ENCODE assay signal across 12 mouse cellular contexts in the genomic region with DNA sequence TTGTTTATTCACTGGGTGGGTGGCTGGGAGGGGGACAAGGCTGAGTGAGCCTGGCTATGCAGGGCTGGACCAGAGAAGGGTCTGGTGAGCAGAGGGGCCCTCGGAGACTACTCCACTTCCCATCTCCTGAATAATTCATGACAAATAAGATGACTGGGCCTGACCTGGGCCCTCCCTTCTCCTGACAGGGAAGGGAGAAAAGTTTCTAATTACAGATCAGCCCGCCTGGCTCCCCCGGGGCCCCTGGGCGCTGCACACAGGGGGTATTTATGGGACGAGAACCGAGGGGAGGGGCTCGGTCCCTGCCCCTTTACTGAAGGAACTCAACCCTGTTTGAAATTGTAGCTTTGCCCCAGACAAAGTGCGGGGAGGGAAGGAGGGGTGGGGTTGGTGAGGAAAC. TPM values are rescaled to one million over a fixed set of nuclear protein-coding genes. Genes with fewer than 3 reads are reported as not detected.
DNase-seq lines count a peak whose midpoint lies in the region; ATAC-seq and TF ChIP-seq lines count a peak whose summit lies in the region.
"Had no signal": no experiment of that assay in that cellular context is flagged by ENCODE, and none has a peak within 500 bp of the region (broad histone marks: within the 10 kb centered on the region; RNA-seq: fewer than 3 reads in every experiment).

No protein-coding gene starts in this region.

- peak overlapping the region; percentile 14 for H3K4me2 ChIP-seq in hindbrain, embryonic 12.5 days (replicated peaks)
- no peak overlapping the region for H3K4me2 ChIP-seq in hindbrain, embryonic 14.5 days (replicated peaks)
- H3K4me2 ChIP-seq: liver, embryonic 12.5 days had no signal

- peaks cover 25% of the 10 kb centered on the region for H3K4me1 ChIP-seq in hindbrain, embryonic 12.5 days
- peaks cover 21% of the 10 kb centered on the region for H3K4me1 ChIP-seq in hindbrain, embryonic 14.5 days (replicated peaks; ENCODE audit: control insufficient read depth, insufficient read depth, low read length)
- H3K4me1 ChIP-seq in embryonic facial prominence, embryonic 10.5 days = peaks cover 62% of the 10 kb centered on the region
- H3K4me1 ChIP-seq: liver, embryonic 12.5 days had no signal

- peak; percentile 57 for ATAC-seq in hindbrain, embryonic 12.5 days (ENCODE audit: low FRiP score)
- ATAC-seq in hindbrain, embryonic 14.5 days (ENCODE audit: low FRiP score) = no peak
- ATAC-seq: inflammation-experienced regulatory T-cells, adult 6 months; liver, embryonic 12.5 days had no signal

- H3K27me3 ChIP-seq in hindbrain, embryonic 12.5 days = no peaks in the 10 kb centered on the region
- H3K27me3 ChIP-seq in hindbrain, embryonic 14.5 days (ENCODE audit: control insufficient read depth, insufficient read depth, low read length) = no peaks in the 10 kb centered on the region
- H3K27me3 ChIP-seq in embryonic facial prominence, embryonic 10.5 days (replicated peaks; ENCODE audit: low read depth, poor library complexity, severe bottlenecking) = peaks cover 24% of the 10 kb centered on the region; the same call in 1 of the 2 replicates

- H3K9ac ChIP-seq in hindbrain, embryonic 12.5 days = no peak overlapping the region
- H3K9ac ChIP-seq in hindbrain, embryonic 14.5 days = no peak overlapping the region
- H3K9ac ChIP-seq: liver, embryonic 12.5 days had no signal

- peak overlapping the region; percentile 68 for H3K27ac ChIP-seq in hindbrain, embryonic 12.5 days
- H3K27ac ChIP-seq in hindbrain, embryonic 14.5 days = no peak overlapping the region
- H3K27ac ChIP-seq in embryonic facial prominence, embryonic 10.5 days (replicated peaks) = peak overlapping the region; percentile 63
- H3K27ac ChIP-seq: liver, embryonic 12.5 days had no signal

- WGBS in hindbrain, embryonic 12.5 days = 2% methylated on average over 8 of the region's 8 CpGs
- under 1% methylated on average over 8 of the region's 8 CpGs for whole genome bisulfite sequencing in hindbrain, embryonic 14.5 days
- WGBS in embryonic facial prominence, embryonic 10.5 days = 5% methylated on average over 8 of the region's 8 CpGs

- no peak overlapping the region for H3K4me3 ChIP-seq in hindbrain, embryonic 12.5 days
- H3K4me3 ChIP-seq in hindbrain, embryonic 14.5 days (replicated peaks; ENCODE audit: low read length) = no peak overlapping the region
- peak overlapping the region; percentile 32 for H3K4me3 ChIP-seq in embryonic facial prominence, embryonic 10.5 days
- H3K4me3 ChIP-seq: liver, embryonic 12.5 days had no signal

- H3K36me3 ChIP-seq in hindbrain, embryonic 12.5 days = no peaks in the 10 kb centered on the region
- no peaks in the 10 kb centered on the region for H3K36me3 ChIP-seq in hindbrain, embryonic 14.5 days (replicated peaks; ENCODE audit: control insufficient read depth, insufficient read depth)
- no peaks in the 10 kb centered on the region for H3K36me3 ChIP-seq in embryonic facial prominence, embryonic 10.5 days (replicated peaks)
- H3K36me3 ChIP-seq: liver, embryonic 12.5 days had no signal

- no peak for TF ChIP-seq CTCF in brain, embryonic 14.5 days (IDR thresholded peaks at IDR 0.05; ENCODE audit: borderline replicate concordance, extremely low read depth, insufficient read depth, insufficient read length)

- no peak for DNase-seq in hindbrain, embryonic 14.5 days (ENCODE audit: low spot score)
- DNase-seq in brain, embryonic 14.5 days (ENCODE audit: low read depth) = peak; percentile 69
- peak; percentile 59 for DNase-seq in embryonic facial prominence, embryonic 10.5 days (ENCODE audit: low spot score)
- peak; percentile 38 for DNase-seq in mesoderm, embryonic 11.5 days (ENCODE audit: low read depth, low spot score)
- no peak for DNase-seq in cerebellum, postnatal 36 days
- DNase-seq in left cerebral cortex, postnatal 36 days (ENCODE audit: low spot score in 2 of 2) = no peak
- DNase-seq: gastrocnemius, postnatal 10 days; layer of hippocampus, adult 9-11 months; lung, postnatal 36 days had no signal

- intact Hi-C loops in left cerebral cortex, postnatal 36 days (cut with DNase I) = no loop called here

- no peaks in the 10 kb centered on the region for H3K9me3 ChIP-seq in hindbrain, embryonic 12.5 days (replicated peaks)
- H3K9me3 ChIP-seq in hindbrain, embryonic 14.5 days (ENCODE audit: control insufficient read depth, low read length) = no peaks in the 10 kb centered on the region
- no peaks in the 10 kb centered on the region for H3K9me3 ChIP-seq in embryonic facial prominence, embryonic 10.5 days
- H3K9me3 ChIP-seq: liver, embryonic 12.5 days had no signal

- no peak for TF ChIP-seq POLR2A in brain, embryonic 14.5 days (IDR thresholded peaks at IDR 0.05; ENCODE audit: borderline replicate concordance, extremely low read depth, insufficient read depth, insufficient read length, poor library complexity, severe bottlenecking)

RNA-seq across cellular contexts. Expression of gene Msi1, which starts 35.2 kb away (rescaled TPM):
- polyA plus RNA-seq in hindbrain, embryonic 12.5 days (2016; fragmentation: Nextera tagmentation; extraction: Ambion mirVana) = 128 and 131 TPM in 2 replicates
- 59.6 and 60.2 TPM in 2 replicates for polyA plus RNA-seq in hindbrain, embryonic 14.5 days (2014; fragmentation: Nextera tagmentation; extraction: Ambion mirVana)
- 232 and 238 TPM in 2 replicates for polyA plus RNA-seq in brain, embryonic 14.5 days (2012; rRNA removed)
- polyA plus RNA-seq in embryonic facial prominence, embryonic 10.5 days (2016; fragmentation: Nextera tagmentation; extraction: Ambion mirVana) = 86.3 and 111 TPM in 2 replicates
- 10 to 100 TPM; 46.9 to 51.3 TPM for total RNA-seq in left cerebral cortex, postnatal 36 days (2021)
- polyA plus RNA-seq: inflammation-experienced regulatory T-cells, adult 6 months had no signal

RNA-seq across cellular contexts. Expression of gene Cox6a1, which starts 45.4 kb away (rescaled TPM):
- 728 and 823 TPM in 2 replicates for polyA plus RNA-seq in hindbrain, embryonic 12.5 days (2016; fragmentation: Nextera tagmentation; extraction: Ambion mirVana)
- 1,199 and 1,253 TPM in 2 replicates for polyA plus RNA-seq in hindbrain, embryonic 14.5 days (2014; fragmentation: Nextera tagmentation; extraction: Ambion mirVana)
- 1,091 and 1,648 TPM in 2 replicates for polyA plus RNA-seq in brain, embryonic 14.5 days (2012; rRNA removed)
- 716 and 739 TPM in 2 replicates for polyA plus RNA-seq in embryonic facial prominence, embryonic 10.5 days (2016; fragmentation: Nextera tagmentation; extraction: Ambion mirVana)
- 100 to 1,000 TPM; 677 to 817 TPM for total RNA-seq in left cerebral cortex, postnatal 36 days (2021)

RNA-seq across cellular contexts. Expression of gene Triap1, which starts 53.2 kb away (rescaled TPM):
- 49.5 and 54.5 TPM in 2 replicates for polyA plus RNA-seq in hindbrain, embryonic 12.5 days (2016; fragmentation: Nextera tagmentation; extraction: Ambion mirVana)
- polyA plus RNA-seq in hindbrain, embryonic 14.5 days (2014; fragmentation: Nextera tagmentation; extraction: Ambion mirVana) = 47.6 and 50.1 TPM in 2 replicates
- polyA plus RNA-seq in brain, embryonic 14.5 days (2012; rRNA removed) = 25.6 and 30.3 TPM in 2 replicates
- polyA plus RNA-seq in embryonic facial prominence, embryonic 10.5 days (2016; fragmentation: Nextera tagmentation; extraction: Ambion mirVana) = 54.2 and 55.7 TPM in 2 replicates
- 10 to 100 TPM; 24.2 to 30.0 TPM for total RNA-seq in left cerebral cortex, postnatal 36 days (2021)

RNA-seq across cellular contexts. Expression of gene Gatc, which starts 53.2 kb away (rescaled TPM):
- polyA plus RNA-seq in hindbrain, embryonic 12.5 days (2016; fragmentation: Nextera tagmentation; extraction: Ambion mirVana) = 31.6 and 38.6 TPM in 2 replicates
- polyA plus RNA-seq in hindbrain, embryonic 14.5 days (2014; fragmentation: Nextera tagmentation; extraction: Ambion mirVana) = 41.8 and 42.2 TPM in 2 replicates
- 26.7 and 36.9 TPM in 2 replicates for polyA plus RNA-seq in brain, embryonic 14.5 days (2012; rRNA removed)
- 34.8 and 38.0 TPM in 2 replicates for polyA plus RNA-seq in embryonic facial prominence, embryonic 10.5 days (2016; fragmentation: Nextera tagmentation; extraction: Ambion mirVana)
- 10 to 100 TPM; 20.3 to 21.7 TPM for total RNA-seq in left cerebral cortex, postnatal 36 days (2021)

Comparison
In these comparisons a context has a peak if more than half of its experiments do, and no peak if none do; other contexts are left out.
1. DNase-seq: peak in brain, embryonic 14.5 days (single experiment), embryonic facial prominence, embryonic 10.5 days (single experiment) and mesoderm, embryonic 11.5 days (single experiment); none in hindbrain, embryonic 14.5 days (single experiment), cerebellum, postnatal 36 days (0 of 2) and left cerebral cortex, postnatal 36 days (0 of 2).